Mouse (Mus musculus) stomach, postnatal 0 days (tissue): ENCODE measurements around the gene R3hdm2. TPM values are rescaled to one million over a fixed set of nuclear protein-coding genes. Genes with fewer than 3 reads are reported as not detected.

ENCODE experiments used
- ATAC-seq: fragments of 200-750 bp; cut with Nextera tagmentation; 2 replicates; pipeline ENCODE4 v1.8.0; 2017; ENCODE audit not compliant: low FRiP score, low TSS enrichment
- DNase-seq: peaks from one replicate; pipeline ENCODE4 v3.0.0-alpha.2; 2016; ENCODE audit warnings: low spot score
- H3K27ac ChIP-seq: fragments of 300-500 bp; sonication (generic); replicated peaks from 2 replicates; pipeline ENCODE4 v1.5.1; 2014; ENCODE audit warnings: mild to moderate bottlenecking, control low read depth
- H3K27me3 ChIP-seq: fragments of 300-500 bp; sonication (generic); 2 replicates; pipeline ENCODE4 v1.6.1; 2014; ENCODE audit warnings: low read length; ENCODE audit not compliant: control insufficient read depth, insufficient read depth
- H3K36me3 ChIP-seq: fragments of 300-500 bp; sonication (generic); 2 replicates; pipeline ENCODE4 v1.6.1; 2014; ENCODE audit warnings: low read length, mixed read lengths; ENCODE audit not compliant: control insufficient read depth, insufficient read depth
- H3K4me1 ChIP-seq: fragments of 300-500 bp; sonication (generic); replicated peaks from 2 replicates; pipeline ENCODE4 v1.6.1; 2014; ENCODE audit warnings: antibody characterized with exemption; ENCODE audit not compliant: control insufficient read depth, insufficient read depth
- H3K4me2 ChIP-seq: fragments of 300-500 bp; sonication (generic); replicated peaks from 2 replicates; pipeline ENCODE4 v1.6.1; 2014; ENCODE audit warnings: low read depth, mild to moderate bottlenecking, control low read depth, moderate library complexity
- H3K4me3 ChIP-seq: fragments of 300-500 bp; sonication (generic); 2 replicates; pipeline ENCODE4 v1.5.1; 2014; ENCODE audit warnings: low read depth, low read length, control low read depth
- H3K9ac ChIP-seq: fragments of 300-500 bp; sonication (generic); 2 replicates; pipeline ENCODE4 v1.6.1; 2014; ENCODE audit warnings: mild to moderate bottlenecking, low read length, control low read depth, mixed read lengths
- H3K9me3 ChIP-seq: fragments of 300-500 bp; sonication (generic); 2 replicates; pipeline ENCODE4 v1.6.1; 2016; ENCODE audit warnings: low read length; ENCODE audit not compliant: control insufficient read depth
- CTCF ChIP-seq: IDR thresholded peaks from 2 replicates; pipeline ENCODE4 v1.5.1; 2016; ENCODE audit warnings: antibody characterized with exemption, low read depth, mild to moderate bottlenecking, moderate library complexity
- EP300 ChIP-seq: optimal IDR thresholded peaks from 2 replicates; pipeline ENCODE3; 2016; ENCODE audit warnings: antibody characterized with exemption
- WGBS: fragments of 180-500 bp; shearing (Covaris S2); extraction: QIAGEN DNeasy Blood & Tissue Kit; methylation state at CpG from one replicate; pipeline ENCODE4 v1.1.7; 2014; 5-methylcytosine and 5-hydroxymethylcytosine counted together
- polyA plus RNA-seq: library from polyadenylated mRNA; unstranded; fragments of >200 nt; fragmentation: Nextera tagmentation; extraction: Ambion mirVana; gene quantifications from 2 replicates; pipeline ENCODE4 v1.2.1, GENCODE M21; 2015

Gene R3hdm2
- polyA plus RNA-seq, 1 experiment from 2014 or later = 17.6 TPM

- DNase-seq = no peak
- Histone ChIP-seq H3K27ac (0 out of 2 replicates have a peak overlapping the region, but pooled peaks have one; percentile 30), H3K9ac (no peak overlapping the region), H3K4me2 (no peak overlapping the region), H3K4me3 (no peak overlapping the region), H3K27me3 (no peaks in the 10 kb centered on the region), H3K36me3 (no peaks in the 10 kb centered on the region), H3K9me3 (no peaks in the 10 kb centered on the region), H3K4me1 (no peaks in the 10 kb centered on the region; the same call in 1 of the 2 replicates)
- ATAC-seq = no peak
- 89% methylated on average over 2 of the region's 2 CpGs for WGBS
- TF ChIP-seq CTCF = no peak
- TF ChIP-seq EP300 = no peak
Measured at GRCm38 (mm10) chr10:127425794-127426193, 45.7 kb downstream of the R3hdm2 start.

- no peak overlapping the region for H3K4me2 ChIP-seq
- H3K9me3 ChIP-seq = no peaks in the 10 kb centered on the region
- peak overlapping the region; percentile 56 for H3K27ac ChIP-seq
- H3K27me3 ChIP-seq = no peaks in the 10 kb centered on the region
- TF ChIP-seq EP300 (no peak), CTCF (no peak)
- ATAC-seq (0 out of 2 replicates have a peak, but pooled peaks have one; percentile 12), DNase-seq (no peak)
- no peak overlapping the region for H3K4me3 ChIP-seq
- no peaks in the 10 kb centered on the region; the same call in 1 of the 2 replicates for H3K4me1 ChIP-seq
- 26% methylated on average over 2 of the region's 2 CpGs for WGBS
- H3K36me3 ChIP-seq = no peaks in the 10 kb centered on the region
- no peak overlapping the region for H3K9ac ChIP-seq
Measured at GRCm38 (mm10) chr10:127426670-127427069, 46.5 kb downstream of the R3hdm2 start.

GRCm38 (mm10) chr10:127427107-127427506, 47.0 kb downstream of the R3hdm2 start:
- 75% methylated on average over 1 of the region's 1 CpGs for WGBS
- Histone ChIP-seq H3K9me3 (no peaks in the 10 kb centered on the region), H3K4me1 (no peaks in the 10 kb centered on the region; the same call in 1 of the 2 replicates), H3K27me3 (no peaks in the 10 kb centered on the region), H3K27ac (peak overlapping the region; percentile 56; the same call in 1 of the 2 replicates), H3K4me2 (no peak overlapping the region), H3K4me3 (no peak overlapping the region), H3K9ac (no peak overlapping the region), H3K36me3 (no peaks in the 10 kb centered on the region)
- DNase-seq = no peak
- TF ChIP-seq EP300 (no peak), CTCF (no peak)
- ATAC-seq = no peak

GRCm38 (mm10) chr10:127427987-127428386, 47.9 kb downstream of the R3hdm2 start:
- H3K27ac ChIP-seq = no peak overlapping the region
- H3K4me2 ChIP-seq = no peak overlapping the region
- no peaks in the 10 kb centered on the region for H3K36me3 ChIP-seq
- H3K27me3 ChIP-seq = no peaks in the 10 kb centered on the region
- no peak overlapping the region for H3K9ac ChIP-seq
- H3K4me1 ChIP-seq = no peaks in the 10 kb centered on the region; the same call in 1 of the 2 replicates
- no peak for ATAC-seq
- H3K9me3 ChIP-seq = no peaks in the 10 kb centered on the region
- TF ChIP-seq EP300 = no peak
- TF ChIP-seq CTCF = no peak
- WGBS = 100% methylated on average over 1 of the region's 1 CpGs
- no peak overlapping the region for H3K4me3 ChIP-seq
- no peak for DNase-seq

- ATAC-seq (no peak), DNase-seq (no peak)
- H3K4me1 ChIP-seq = no peaks in the 10 kb centered on the region; the same call in 1 of the 2 replicates
- no peak for TF ChIP-seq EP300
- peak; percentile 25 for TF ChIP-seq CTCF
- H3K9me3 ChIP-seq = no peaks in the 10 kb centered on the region
- no peak overlapping the region for H3K4me3 ChIP-seq
- 51% methylated on average over 1 of the region's 1 CpGs for WGBS
- no peaks in the 10 kb centered on the region for H3K36me3 ChIP-seq
- H3K4me2 ChIP-seq = no peak overlapping the region
- no peak overlapping the region for H3K27ac ChIP-seq
- no peak overlapping the region for H3K9ac ChIP-seq
- no peaks in the 10 kb centered on the region for H3K27me3 ChIP-seq
Measured at GRCm38 (mm10) chr10:127429538-127429937, 49.4 kb downstream of the R3hdm2 start.

- Histone ChIP-seq H3K4me1 (no peaks in the 10 kb centered on the region), H3K27me3 (no peaks in the 10 kb centered on the region), H3K36me3 (no peaks in the 10 kb centered on the region), H3K27ac (no peak overlapping the region), H3K9me3 (no peaks in the 10 kb centered on the region), H3K9ac (no peak overlapping the region), H3K4me3 (no peak overlapping the region), H3K4me2 (no peak overlapping the region)
- WGBS = 89% methylated on average over 4 of the region's 4 CpGs
- ATAC-seq (no peak), DNase-seq (no peak)
- TF ChIP-seq CTCF (no peak), EP300 (no peak)
Measured at GRCm38 (mm10) chr10:127432466-127432865, 52.3 kb downstream of the R3hdm2 start.
